Mouse (Mus musculus) midbrain, postnatal 0 days (tissue): ENCODE measurements at regions not wholly inside any gene's neighbourhood (a gene's known extent, or its start where the extent isn't known, plus 50 kb on each side); places are given as distances from the start of the nearest gene placed in this dataset.
"Not testable (repeated sequence)": the region's sequence is repeated elsewhere in the genome, so short reads cannot be mapped to it uniquely, and the experiment has no call there.

Source experiments
- ATAC-seq: fragments of 200-750 bp; cut with Nextera tagmentation; 2 replicates; pipeline ENCODE4 v1.8.0; 2017; ENCODE audit warnings: moderate number of reproducible peaks, mild to moderate bottlenecking, moderate TSS enrichment, moderate library complexity; ENCODE audit not compliant: low FRiP score
- DNase-seq: peaks from one replicate; pipeline ENCODE4 v3.0.0-alpha.2; 2015; ENCODE audit warnings: low spot score
- H3K27ac ChIP-seq: fragments of 300-500 bp; sonication (generic); 2 replicates; pipeline ENCODE4 v1.5.1; 2014; ENCODE audit warnings: low read depth, mild to moderate bottlenecking, low read length, mixed read lengths
- H3K27me3 ChIP-seq: fragments of 300-500 bp; sonication (generic); 2 replicates; pipeline ENCODE4 v1.6.1; 2014; ENCODE audit warnings: low read length, control low read depth, mixed read lengths; ENCODE audit not compliant: insufficient read depth
- H3K36me3 ChIP-seq: fragments of 300-500 bp; sonication (generic); 2 replicates; pipeline ENCODE4 v1.6.1; 2014; ENCODE audit warnings: low read length, control low read depth, mixed read lengths; ENCODE audit not compliant: insufficient read depth
- H3K4me1 ChIP-seq: fragments of 300-500 bp; sonication (generic); 2 replicates; pipeline ENCODE4 v1.6.1; 2014; ENCODE audit warnings: mild to moderate bottlenecking, control low read depth, antibody characterized with exemption, low read length, mixed read lengths; ENCODE audit not compliant: insufficient read depth
- H3K4me2 ChIP-seq: fragments of 300-500 bp; sonication (generic); 2 replicates; pipeline ENCODE4 v1.6.1; 2014; ENCODE audit warnings: low read depth, mild to moderate bottlenecking, low read length, mixed read lengths; ENCODE audit not compliant: poor library complexity, severe bottlenecking
- H3K4me3 ChIP-seq: fragments of 300-500 bp; sonication (generic); 2 replicates; pipeline ENCODE4 v1.5.1; 2014; ENCODE audit warnings: low read depth, mild to moderate bottlenecking, low read length, moderate library complexity
- H3K9ac ChIP-seq: fragments of 300-500 bp; sonication (generic); replicated peaks from 2 replicates; pipeline ENCODE4 v1.6.1; 2014; ENCODE audit warnings: mild to moderate bottlenecking, low read length, moderate library complexity, mixed read lengths; ENCODE audit not compliant: poor library complexity, severe bottlenecking
- H3K9me3 ChIP-seq: fragments of 300-500 bp; sonication (generic); 2 replicates; pipeline ENCODE4 v1.6.1; 2016; ENCODE audit warnings: low read length, control low read depth
- CTCF ChIP-seq: IDR thresholded peaks from 2 replicates; pipeline ENCODE4 v1.5.1; 2016; ENCODE audit warnings: antibody characterized with exemption, mild to moderate bottlenecking
- WGBS: fragments of 180-500 bp; shearing (Covaris S2); extraction: QIAGEN DNeasy Blood & Tissue Kit; methylation state at CpG from one replicate; pipeline ENCODE4 v1.1.7; 2014; 5-methylcytosine and 5-hydroxymethylcytosine counted together

- H3K27ac ChIP-seq = no peak overlapping the region
- WGBS = 80% methylated on average over 7 of the region's 7 CpGs
- no peaks in the 10 kb centered on the region for H3K27me3 ChIP-seq
- no peak for TF ChIP-seq CTCF
- H3K4me3 ChIP-seq = no peak overlapping the region
- ATAC-seq (no peak), DNase-seq (no peak)
- no peak overlapping the region for H3K9ac ChIP-seq
- no peaks in the 10 kb centered on the region for H3K9me3 ChIP-seq
- H3K36me3 ChIP-seq = no peaks in the 10 kb centered on the region
- H3K4me1 ChIP-seq = no peaks in the 10 kb centered on the region
- no peak overlapping the region for H3K4me2 ChIP-seq
Measured at GRCm38 (mm10) chr17:15620746-15621694, 56.9 kb upstream of the Prdm9 start.

GRCm38 (mm10) chr17:15622913-15623312 is 58.8 kb upstream of the Prdm9 start:
- Histone ChIP-seq H3K9me3 (no peaks in the 10 kb centered on the region), H3K36me3 (no peaks in the 10 kb centered on the region), H3K27me3 (no peaks in the 10 kb centered on the region), H3K27ac (no peak overlapping the region), H3K4me3 (no peak overlapping the region), H3K4me2 (no peak overlapping the region), H3K4me1 (no peaks in the 10 kb centered on the region), H3K9ac (no peak overlapping the region)
- peak; percentile 63 for DNase-seq
- no peak for ATAC-seq
- 5% methylated on average over 2 of the region's 2 CpGs for WGBS
- TF ChIP-seq CTCF = peak; percentile 77

- Histone ChIP-seq H3K4me1 (no peaks in the 10 kb centered on the region), H3K27me3 (no peaks in the 10 kb centered on the region), H3K27ac (no peak overlapping the region), H3K9ac (no peak overlapping the region), H3K36me3 (no peaks in the 10 kb centered on the region), H3K4me2 (no peak overlapping the region), H3K4me3 (no peak overlapping the region), H3K9me3 (no peaks in the 10 kb centered on the region)
- WGBS = 86% methylated on average over 5 of the region's 5 CpGs
- ATAC-seq (no peak), DNase-seq (no peak)
- TF ChIP-seq CTCF = no peak
Measured at GRCm38 (mm10) chr17:15630792-15631191, 66.6 kb upstream of the Prdm9 start.

GRCm38 (mm10) chr17:15631626-15632025 is 67.5 kb upstream of the Prdm9 start:
- no peak for ATAC-seq
- peak overlapping the region; percentile 24 for H3K4me2 ChIP-seq

GRCm38 (mm10) chr17:15632090-15632489 is 67.9 kb upstream of the Prdm9 start:
- Histone ChIP-seq H3K36me3 (no peaks in the 10 kb centered on the region), H3K4me1 (no peaks in the 10 kb centered on the region), H3K27ac (no peak overlapping the region), H3K27me3 (no peaks in the 10 kb centered on the region), H3K4me2 (peak overlapping the region; percentile 24; the same call in 1 of the 2 replicates), H3K4me3 (no peak overlapping the region), H3K9me3 (no peaks in the 10 kb centered on the region), H3K9ac (no peak overlapping the region)
- WGBS = 36% methylated on average over 1 of the region's 1 CpGs
- ATAC-seq (no peak), DNase-seq (no peak)
- no peak for TF ChIP-seq CTCF

More at GRCm38 (mm10) chr17:15631626-15632025, 67.5 kb upstream of the Prdm9 start:
- H3K9me3 ChIP-seq = no peaks in the 10 kb centered on the region
- TF ChIP-seq CTCF = no peak
- 30% methylated on average over 7 of the region's 11 CpGs for WGBS
- DNase-seq = no peak
- H3K27me3 ChIP-seq = no peaks in the 10 kb centered on the region
- no peak overlapping the region for H3K27ac ChIP-seq
- H3K4me1 ChIP-seq = no peaks in the 10 kb centered on the region
- H3K36me3 ChIP-seq = no peaks in the 10 kb centered on the region
- no peak overlapping the region for H3K9ac ChIP-seq
- H3K4me3 ChIP-seq = no peak overlapping the region

GRCm38 (mm10) chr17:15639111-15639865 is 65.5 kb upstream of the Chd1 start:
- DNase-seq, H3K4me3 ChIP-seq, H3K4me1 ChIP-seq, H3K36me3 ChIP-seq, H3K4me2 ChIP-seq, H3K9me3 ChIP-seq, H3K27me3 ChIP-seq, H3K9ac ChIP-seq, H3K27ac ChIP-seq, ATAC-seq: not testable (repeated sequence)
- 57% methylated on average over 12 of the region's 12 CpGs for WGBS
